Mouse (Mus musculus) neural tube, embryonic 11.5 days (tissue): Measurements from ENCODE around the gene Otoa. TPM values are rescaled to one million over a fixed set of nuclear protein-coding genes. Genes with fewer than 3 reads are reported as not detected.

Experiments
- ATAC-seq: fragments of 200-750 bp; cut with Nextera tagmentation; 2 replicates; pipeline ENCODE4 v1.8.0; 2017; ENCODE audit warnings: moderate number of reproducible peaks, mild to moderate bottlenecking, moderate TSS enrichment, moderate library complexity; ENCODE audit not compliant: insufficient read depth, low FRiP score, low TSS enrichment
- DNase-seq: peaks from one replicate; pipeline ENCODE4 v3.0.0-alpha.2; 2015; ENCODE audit warnings: low spot score
- H3K27ac ChIP-seq: fragments of 300-500 bp; sonication (generic); 2 replicates; pipeline ENCODE4 v1.5.1; 2014; ENCODE audit warnings: low read depth, mild to moderate bottlenecking, low read length
- H3K27me3 ChIP-seq: fragments of 300-500 bp; sonication (generic); 2 replicates; pipeline ENCODE4 v1.6.1; 2014; ENCODE audit warnings: mild to moderate bottlenecking, low read length, mixed read lengths; ENCODE audit not compliant: control insufficient read depth, insufficient read depth
- H3K36me3 ChIP-seq: fragments of 300-500 bp; sonication (generic); 2 replicates; pipeline ENCODE4 v1.6.1; 2014; ENCODE audit warnings: mild to moderate bottlenecking, low read length, moderate library complexity, mixed read lengths; ENCODE audit not compliant: control insufficient read depth, insufficient read depth
- H3K4me1 ChIP-seq: fragments of 300-500 bp; sonication (generic); 2 replicates; pipeline ENCODE4 v1.6.1; 2014; ENCODE audit warnings: low read length, mixed read lengths; ENCODE audit not compliant: control insufficient read depth, insufficient read depth
- H3K4me2 ChIP-seq: fragments of 300-500 bp; sonication (generic); 2 replicates; pipeline ENCODE4 v1.6.1; 2014; ENCODE audit warnings: low read depth, mild to moderate bottlenecking, moderate library complexity
- H3K4me3 ChIP-seq: fragments of 300-500 bp; sonication (generic); 2 replicates; pipeline ENCODE4 v1.5.1; 2014; ENCODE audit warnings: low read depth, low read length
- H3K9ac ChIP-seq: fragments of 300-500 bp; sonication (generic); 2 replicates; pipeline ENCODE4 v1.6.1; 2014; ENCODE audit warnings: mild to moderate bottlenecking, low read length
- H3K9me3 ChIP-seq: fragments of 300-500 bp; sonication (generic); 2 replicates; pipeline ENCODE4 v1.6.1; 2016; ENCODE audit warnings: low read length; ENCODE audit not compliant: control insufficient read depth
- WGBS: fragments of 180-500 bp; shearing (Covaris S2); extraction: QIAGEN DNeasy Blood & Tissue Kit; methylation state at CpG from one replicate; pipeline ENCODE4 v1.1.7; 2014; 5-methylcytosine and 5-hydroxymethylcytosine counted together
- polyA plus RNA-seq: library from polyadenylated mRNA; unstranded; fragments of >200 nt; fragmentation: Nextera tagmentation; extraction: Ambion mirVana; gene quantifications from 2 replicates; pipeline ENCODE4 v1.2.1, GENCODE M21; 2014

The Otoa gene
- polyA plus RNA-seq: 0.23 TPM in 1 of 2 replicates, not detected in the other

- DNase-seq: no peak
- WGBS: 87% methylated on average over 4 of the region's 4 CpGs
- H3K27ac ChIP-seq: no peak within 1 kb of the TSS
- H3K9ac ChIP-seq: no peak within 1 kb of the TSS
- H3K9me3 ChIP-seq: no peaks in the 10 kb centered on the region
- no peak within 1 kb of the TSS for H3K4me3 ChIP-seq
- H3K4me2 ChIP-seq: no peak within 1 kb of the TSS
- H3K4me1 ChIP-seq: no peaks in the 10 kb centered on the region
- no peak for ATAC-seq
- peaks cover 6% of the 10 kb centered on the region; the same call in 1 of the 2 replicates for H3K36me3 ChIP-seq
- H3K27me3 ChIP-seq: no peaks in the 10 kb centered on the region
Observed at GRCm38 (mm10) chr7:121081350-121081749, at the start of gene Otoa. TSS of gene Otoa (plus strand) at chr7:121081650.

DNA sequence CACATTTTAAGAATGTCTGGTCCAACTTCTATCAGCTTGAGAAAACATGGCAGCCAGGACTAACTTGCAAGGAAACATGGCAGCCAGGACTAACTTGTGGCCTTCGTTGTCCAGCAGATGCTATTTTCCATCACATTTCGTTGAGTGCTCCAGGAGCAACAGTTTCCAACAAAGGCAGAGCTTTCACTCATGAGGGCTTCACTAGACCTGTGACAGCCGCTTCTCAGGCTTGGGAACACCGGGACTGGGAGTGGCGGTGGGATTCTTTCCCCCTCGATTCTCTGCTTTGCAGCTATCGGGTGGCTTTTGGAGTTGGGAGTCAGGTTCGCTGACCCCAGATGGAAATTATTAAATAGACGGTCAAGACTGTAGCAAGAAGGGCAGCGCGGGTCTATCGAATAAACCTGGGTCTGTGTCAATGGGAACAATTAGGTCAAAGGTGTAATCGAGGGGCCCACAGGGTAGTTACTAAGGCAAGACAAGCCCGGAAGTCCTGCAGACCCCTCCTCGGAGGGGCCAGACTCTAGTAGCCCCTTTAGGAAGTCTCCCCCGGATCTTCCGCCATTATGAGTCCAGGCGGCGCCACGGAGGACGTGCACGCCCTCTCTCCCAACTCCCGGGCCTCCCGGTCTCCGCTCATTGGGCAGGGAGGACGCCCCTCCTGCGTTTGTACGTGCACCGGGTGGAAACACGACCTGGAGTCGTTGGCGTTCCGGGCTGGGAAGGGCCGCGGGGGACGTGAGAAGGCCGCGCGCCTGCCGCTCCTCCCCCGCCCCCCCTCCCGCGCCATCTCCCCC lies 47.4 kb upstream of the Otoa start, which contains the start of gene Mettl9:
TSS of gene Mettl9 (plus strand) at position 590 of the 797 bp plus-strand sequence.
- Histone ChIP-seq H3K4me3 (peak within 1 kb of the TSS; percentile 95), H3K4me2 (peak within 1 kb of the TSS; percentile 76), H3K36me3 (no peaks in the 10 kb centered on the region), H3K9ac (peak within 1 kb of the TSS; percentile 99), H3K9me3 (no peaks in the 10 kb centered on the region), H3K27ac (peak within 1 kb of the TSS; percentile 97), H3K27me3 (no peaks in the 10 kb centered on the region), H3K4me1 (peaks cover 8% of the 10 kb centered on the region)
- ATAC-seq: peak; percentile 97
- peak; percentile 98 for DNase-seq
- 3% methylated on average over 41 of the region's 43 CpGs for WGBS

- WGBS: under 1% methylated on average over 42 of the region's 63 CpGs
- DNase-seq: peak; percentile 76
- Histone ChIP-seq H3K27ac (peak overlapping the region; percentile 97), H3K9me3 (no peaks in the 10 kb centered on the region), H3K27me3 (no peaks in the 10 kb centered on the region), H3K4me2 (peak overlapping the region; percentile 76), H3K9ac (peak overlapping the region; percentile 99), H3K4me1 (peaks cover 8% of the 10 kb centered on the region), H3K36me3 (no peaks in the 10 kb centered on the region), H3K4me3 (peak overlapping the region; percentile 95)
- peak; percentile 77 for ATAC-seq
Observed at GRCm38 (mm10) chr7:121034701-121035141, 46.7 kb upstream of the Otoa start.

DNA sequence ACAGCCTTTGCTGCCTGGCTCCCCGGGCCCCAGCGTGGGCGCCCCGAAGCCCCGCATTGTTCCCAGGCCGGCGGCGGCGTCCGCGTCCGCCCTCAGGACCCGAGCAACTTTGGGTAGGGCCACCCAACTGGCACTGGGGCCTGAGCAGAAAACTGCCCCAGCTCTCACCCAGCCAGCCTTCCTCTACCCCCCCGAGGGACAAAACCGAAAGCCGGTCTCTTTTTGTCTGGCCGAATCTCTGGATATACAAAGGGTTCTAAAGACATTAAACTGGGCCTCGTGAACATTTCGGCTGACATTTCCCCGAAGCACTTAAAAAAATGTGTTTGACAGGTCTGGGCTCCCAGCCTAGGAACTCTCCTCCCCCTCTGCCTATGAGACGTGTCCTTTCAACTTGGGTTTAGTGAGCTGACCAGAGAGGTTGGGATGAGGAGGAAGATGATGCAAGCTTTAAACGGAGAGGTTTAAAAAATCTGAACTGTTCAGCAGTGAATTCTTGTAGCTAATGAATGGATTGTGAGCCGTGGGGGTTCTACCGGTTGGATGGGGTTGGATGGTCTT lies 46.2 kb upstream of the Otoa start:
- DNase-seq: peak; percentile 58
- H3K36me3 ChIP-seq: no peaks in the 10 kb centered on the region
- H3K9ac ChIP-seq: peak overlapping the region; percentile 99
- peak; percentile 54; the same call in 1 of the 2 replicates for ATAC-seq
- H3K27ac ChIP-seq: peak overlapping the region; percentile 97
- H3K4me2 ChIP-seq: peak overlapping the region; percentile 76
- WGBS: under 1% methylated on average over 24 of the region's 24 CpGs
- no peaks in the 10 kb centered on the region for H3K27me3 ChIP-seq
- H3K4me3 ChIP-seq: peak overlapping the region; percentile 95
- H3K9me3 ChIP-seq: no peaks in the 10 kb centered on the region
- H3K4me1 ChIP-seq: peaks cover 8% of the 10 kb centered on the region

- Histone ChIP-seq H3K9me3 (no peaks in the 10 kb centered on the region), H3K27ac (no peak overlapping the region), H3K27me3 (no peaks in the 10 kb centered on the region), H3K36me3 (no peaks in the 10 kb centered on the region), H3K4me1 (peaks cover 8% of the 10 kb centered on the region), H3K4me3 (no peak overlapping the region), H3K9ac (no peak overlapping the region), H3K4me2 (no peak overlapping the region)
- WGBS: 95% methylated on average over 4 of the region's 4 CpGs
- no peak for ATAC-seq
- DNase-seq: no peak
Observed at GRCm38 (mm10) chr7:121040595-121040994, 40.9 kb upstream of the Otoa start.

DNA sequence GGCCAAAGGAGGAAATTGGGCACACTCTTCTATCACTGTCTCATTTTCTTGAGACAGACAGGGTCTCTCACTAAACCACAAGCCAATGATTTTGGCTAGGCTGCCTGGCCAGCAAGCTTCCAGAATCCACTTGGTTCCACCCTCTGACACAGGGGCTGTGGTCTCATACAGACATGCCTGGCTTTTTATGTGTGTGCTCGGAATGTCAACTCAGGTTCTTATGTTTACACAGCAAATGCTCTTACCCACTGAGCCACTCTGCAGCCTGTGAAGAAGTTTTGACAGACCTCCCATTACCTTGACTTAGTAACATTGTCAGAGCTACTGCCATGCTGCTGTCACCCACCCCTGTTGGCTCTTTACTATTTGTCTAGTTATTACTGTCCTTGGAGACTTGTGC lies 39.5 kb upstream of the Otoa start:
- Histone ChIP-seq H3K27me3 (no peaks in the 10 kb centered on the region), H3K4me1 (no peaks in the 10 kb centered on the region; the same call in 1 of the 2 replicates), H3K9me3 (no peaks in the 10 kb centered on the region), H3K9ac (no peak overlapping the region), H3K4me2 (no peak overlapping the region), H3K4me3 (no peak overlapping the region), H3K27ac (no peak overlapping the region), H3K36me3 (no peaks in the 10 kb centered on the region)
- DNase-seq (no peak), ATAC-seq (no peak)
- WGBS: 79% methylated on average over 1 of the region's 1 CpGs

DNA sequence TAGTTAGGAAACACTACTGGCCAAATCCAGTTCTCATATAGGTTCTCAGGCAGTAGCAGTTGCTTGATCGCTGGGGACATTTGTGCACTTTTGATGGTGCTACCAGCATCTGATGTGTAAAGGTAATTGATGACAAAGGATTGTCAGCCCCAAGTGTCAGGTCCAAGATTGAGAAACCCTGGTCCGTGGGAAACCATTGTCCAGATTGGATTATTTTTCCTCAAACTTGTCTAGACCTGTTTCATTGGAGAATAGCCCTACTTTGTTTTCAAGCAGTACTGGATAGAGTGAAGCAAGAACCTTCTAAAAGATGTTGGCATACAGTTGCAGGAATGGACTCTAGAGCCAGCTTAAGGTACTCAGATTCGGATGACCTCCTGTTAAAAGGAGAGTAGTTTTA lies 38.4 kb upstream of the Otoa start:
- Histone ChIP-seq H3K4me1 (no peaks in the 10 kb centered on the region; the same call in 1 of the 2 replicates), H3K36me3 (no peaks in the 10 kb centered on the region), H3K27me3 (no peaks in the 10 kb centered on the region), H3K9ac (no peak overlapping the region), H3K9me3 (no peaks in the 10 kb centered on the region), H3K27ac (no peak overlapping the region), H3K4me3 (no peak overlapping the region), H3K4me2 (no peak overlapping the region)
- DNase-seq (no peak), ATAC-seq (no peak)
- WGBS: 91% methylated on average over 3 of the region's 3 CpGs

- ATAC-seq: no peak
- Histone ChIP-seq H3K9me3 (no peaks in the 10 kb centered on the region), H3K4me3 (no peak overlapping the region), H3K4me2 (no peak overlapping the region), H3K36me3 (no peaks in the 10 kb centered on the region), H3K27me3 (no peaks in the 10 kb centered on the region), H3K27ac (no peak overlapping the region), H3K4me1 (no peaks in the 10 kb centered on the region), H3K9ac (no peak overlapping the region)
- WGBS: 100% methylated on average over 1 of the region's 1 CpGs
- DNase-seq: no peak
Observed at GRCm38 (mm10) chr7:121043510-121043909, 37.9 kb upstream of the Otoa start.
